Mouse (Mus musculus) hindbrain, embryonic 10.5 days (tissue): ENCODE measurements around the gene Dcxr. TPM values are rescaled to one million over a fixed set of nuclear protein-coding genes. Genes with fewer than 3 reads are reported as not detected.
"Not testable (repeated sequence)": the region's sequence is repeated elsewhere in the genome, so short reads cannot be mapped to it uniquely, and the experiment has no call there.

Experiments
- DNase-seq: peaks from one replicate; pipeline ENCODE4 v3.0.0-alpha.2; 2017; ENCODE audit warnings: low spot score
- H3K27ac ChIP-seq: fragments of 300-500 bp; sonication (generic); 2 replicates; pipeline ENCODE4 v1.5.1; 2016; ENCODE audit warnings: mild to moderate bottlenecking, moderate library complexity
- H3K27me3 ChIP-seq: fragments of 300-500 bp; sonication (generic); 2 replicates; pipeline ENCODE4 v1.6.1; 2016; ENCODE audit warnings: mild to moderate bottlenecking; ENCODE audit not compliant: poor library complexity, insufficient read depth, severe bottlenecking
- H3K36me3 ChIP-seq: fragments of 300-500 bp; sonication (generic); 2 replicates; pipeline ENCODE4 v1.6.1; 2016; ENCODE audit warnings: mild to moderate bottlenecking, moderate library complexity
- H3K4me1 ChIP-seq: fragments of 300-500 bp; sonication (generic); replicated peaks from 2 replicates; pipeline ENCODE4 v1.6.1; 2016; ENCODE audit warnings: mild to moderate bottlenecking
- H3K4me3 ChIP-seq: fragments of 300-500 bp; sonication (generic); 2 replicates; pipeline ENCODE4 v1.5.1; 2016; ENCODE audit warnings: mild to moderate bottlenecking, moderate library complexity
- H3K9me3 ChIP-seq: fragments of 300-500 bp; sonication (generic); 2 replicates; pipeline ENCODE4 v1.6.1; 2016; ENCODE audit warnings: mild to moderate bottlenecking, moderate library complexity
- WGBS: fragments of 180-500 bp; shearing (Covaris S2); methylation state at CpG from one replicate; pipeline ENCODE4 v1.1.7; 2016; 5-methylcytosine and 5-hydroxymethylcytosine counted together
- polyA plus RNA-seq: library from polyadenylated mRNA; unstranded; fragments of >200 nt; fragmentation: Nextera tagmentation; extraction: Ambion mirVana; gene quantifications from 2 replicates; pipeline ENCODE4 v1.2.1, GENCODE M21; 2016

Gene Dcxr
- 17.9 and 19.8 TPM in 2 replicates for polyA plus RNA-seq

DNA sequence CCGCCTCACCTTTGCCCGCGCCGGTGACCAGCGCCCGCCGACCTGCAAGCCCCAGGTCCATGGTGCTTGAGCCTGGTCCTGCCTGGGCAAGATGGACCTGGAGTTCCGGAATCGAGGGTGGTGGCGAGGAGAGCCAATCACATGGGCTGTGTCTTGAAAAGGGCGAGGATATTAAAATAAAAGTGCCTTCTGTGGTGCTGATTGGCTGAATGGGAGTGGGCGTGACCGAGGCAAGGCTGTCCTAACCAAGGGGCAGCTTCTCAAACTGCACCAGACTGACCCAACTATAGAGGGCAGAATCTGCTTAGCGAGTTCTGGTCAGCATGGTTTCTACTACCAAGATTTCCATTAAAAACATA lies at the start of gene Dcxr:
Gene Dcxr, minus strand, starts transcription at position 113 of the 359 bp plus-strand sequence.
- H3K9me3 ChIP-seq = no peaks in the 10 kb centered on the region
- DNase-seq = peak; percentile 90
- under 1% methylated on average over 14 of the region's 14 CpGs for WGBS
- peak within 1 kb of the TSS; percentile 66 for H3K27ac ChIP-seq
- H3K36me3 ChIP-seq = 0 out of 2 replicates have a peak, but pooled peaks cover 9% of the 10 kb centered on the region
- H3K4me3 ChIP-seq = peak within 1 kb of the TSS; percentile 68
- H3K27me3 ChIP-seq = peaks cover 69% of the 10 kb centered on the region
- H3K4me1 ChIP-seq = peaks cover 32% of the 10 kb centered on the region

DNA sequence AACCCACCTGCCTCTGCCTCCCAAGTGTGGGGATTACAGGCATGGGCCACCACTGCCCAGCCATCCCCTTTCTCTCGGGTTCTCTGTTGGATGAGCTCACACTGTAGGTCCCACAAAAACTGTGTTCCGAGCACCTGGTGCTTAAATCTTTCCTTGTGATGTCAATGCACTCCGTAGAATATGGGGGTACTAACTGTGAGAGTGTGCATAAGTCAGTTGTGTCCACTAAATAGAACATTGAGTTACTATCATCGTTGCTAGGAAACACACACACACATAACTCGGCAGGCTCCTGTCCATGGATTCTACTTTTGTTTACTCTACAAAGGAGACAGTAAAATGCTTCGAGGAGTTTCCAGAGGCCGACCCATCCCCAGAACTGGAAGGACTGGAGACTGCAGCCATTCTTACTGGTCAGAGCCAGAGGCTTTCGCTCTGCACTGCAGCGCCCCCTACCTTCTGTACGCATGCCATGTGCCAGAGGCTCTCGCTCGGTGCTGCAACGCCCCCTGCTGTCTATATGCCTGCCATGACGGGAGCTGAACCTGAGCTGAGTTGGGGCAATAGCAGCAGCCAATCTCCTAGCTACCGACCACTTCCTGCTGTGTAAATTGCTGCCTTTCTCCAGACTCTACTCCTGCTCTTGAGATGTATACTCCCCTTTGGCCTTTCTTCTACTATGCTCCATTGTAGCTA lies 48.8 kb upstream of the Dcxr start:
- Histone ChIP-seq H3K4me3 (peak overlapping the region; percentile 1; the same call in 1 of the 2 replicates), H3K4me1 (peaks cover 21% of the 10 kb centered on the region), H3K36me3 (peaks cover 11% of the 10 kb centered on the region), H3K27ac (peak overlapping the region; percentile 40; the same call in 1 of the 2 replicates), H3K9me3 (no peaks in the 10 kb centered on the region), H3K27me3 (no peaks in the 10 kb centered on the region)
- WGBS = 29% methylated on average over 15 of the region's 15 CpGs
- DNase-seq = peak; percentile 94

DNA sequence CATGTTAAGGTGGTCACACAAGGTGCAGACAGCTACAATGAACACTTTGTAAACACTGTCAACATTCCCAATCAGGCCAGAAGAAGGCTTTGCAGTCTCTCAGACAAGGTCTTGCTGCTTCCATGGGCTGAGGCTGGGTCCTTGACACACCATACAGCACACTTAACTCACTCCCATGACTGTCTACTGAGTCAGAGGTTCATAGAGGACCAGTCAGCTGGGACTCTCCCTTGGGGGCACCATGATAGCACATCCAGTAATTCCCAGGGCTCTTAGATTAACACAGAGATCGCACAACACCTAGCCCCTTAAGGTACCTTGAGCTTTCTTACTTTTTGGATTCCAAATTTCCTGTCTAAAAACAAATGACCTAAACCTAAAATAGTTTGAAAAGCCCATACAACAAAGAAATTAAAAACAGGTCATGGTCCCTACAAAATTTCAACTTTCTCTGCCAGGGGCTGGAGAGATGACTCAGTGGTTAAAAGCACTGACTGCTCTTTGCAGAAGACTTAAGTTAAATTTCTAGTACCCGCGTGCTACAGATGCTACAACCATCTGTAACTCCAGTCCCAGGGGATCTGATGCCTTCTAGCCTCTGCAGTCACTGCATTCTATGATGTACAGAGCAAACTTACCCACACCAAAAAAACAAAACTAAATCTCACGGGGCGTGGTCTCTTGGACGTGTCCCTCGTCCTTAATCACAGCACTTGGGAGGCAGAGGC lies 46.5 kb upstream of the Dcxr start:
- no peak overlapping the region for H3K27ac ChIP-seq
- peaks cover 21% of the 10 kb centered on the region for H3K4me1 ChIP-seq
- H3K27me3 ChIP-seq = no peaks in the 10 kb centered on the region
- no peak overlapping the region for H3K4me3 ChIP-seq
- H3K9me3 ChIP-seq = no peaks in the 10 kb centered on the region
- 88% methylated on average over 7 of the region's 7 CpGs for WGBS
- H3K36me3 ChIP-seq = no peaks in the 10 kb centered on the region
- DNase-seq = no peak

DNA sequence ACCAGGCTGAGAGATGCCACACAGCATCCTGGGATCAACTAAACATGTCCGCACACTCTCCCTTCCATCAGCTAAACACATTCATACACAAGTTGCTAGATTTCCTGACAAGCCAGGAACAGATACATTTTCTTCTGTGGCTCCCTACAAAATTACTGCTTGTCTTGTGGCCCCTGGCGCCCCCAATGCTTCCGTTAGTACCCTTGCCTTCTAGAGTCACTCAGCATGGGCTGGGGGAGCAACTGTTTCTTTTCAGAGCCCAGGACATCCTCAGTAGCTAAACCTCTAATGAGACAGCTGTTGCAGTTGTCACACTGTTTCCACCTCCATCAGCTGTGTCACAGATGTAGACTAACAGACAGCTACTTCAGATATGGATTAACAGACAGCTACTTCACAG lies 45.7 kb upstream of the Dcxr start:
- no peak for DNase-seq
- no peak overlapping the region for H3K4me3 ChIP-seq
- peaks cover 23% of the 10 kb centered on the region for H3K4me1 ChIP-seq
- no peak overlapping the region for H3K27ac ChIP-seq
- 76% methylated on average over 3 of the region's 3 CpGs for WGBS
- no peaks in the 10 kb centered on the region for H3K9me3 ChIP-seq
- no peaks in the 10 kb centered on the region for H3K36me3 ChIP-seq
- H3K27me3 ChIP-seq = no peaks in the 10 kb centered on the region

DNA sequence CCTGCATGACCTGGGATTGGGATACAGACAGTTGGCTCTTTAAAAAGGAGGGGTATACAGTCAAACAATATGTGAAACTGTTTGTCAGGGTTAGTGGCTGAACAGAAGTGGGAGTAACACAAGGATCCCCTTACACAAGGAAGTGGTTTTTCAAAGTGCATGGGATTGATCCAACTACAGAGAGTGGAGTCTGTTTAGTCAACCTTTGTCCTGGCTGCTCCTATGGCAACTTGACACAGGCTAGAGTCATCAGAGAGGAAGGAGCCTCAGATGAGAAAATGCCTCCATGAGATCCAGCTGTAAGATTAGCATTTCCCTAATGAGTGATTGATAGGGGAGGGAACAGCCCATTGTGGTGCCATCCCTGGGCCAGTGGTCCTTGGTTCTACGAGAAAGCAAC lies 41.1 kb upstream of the Dcxr start:
- Histone ChIP-seq H3K27ac (no peak overlapping the region), H3K4me3 (no peak overlapping the region), H3K36me3 (no peaks in the 10 kb centered on the region), H3K27me3 (peaks cover 13% of the 10 kb centered on the region; the same call in 1 of the 2 replicates), H3K9me3 (no peaks in the 10 kb centered on the region), H3K4me1 (0 out of 2 replicates have a peak, but pooled peaks cover 2% of the 10 kb centered on the region)
- DNase-seq = no peak
- 79% methylated on average over 1 of the region's 1 CpGs for WGBS

DNA sequence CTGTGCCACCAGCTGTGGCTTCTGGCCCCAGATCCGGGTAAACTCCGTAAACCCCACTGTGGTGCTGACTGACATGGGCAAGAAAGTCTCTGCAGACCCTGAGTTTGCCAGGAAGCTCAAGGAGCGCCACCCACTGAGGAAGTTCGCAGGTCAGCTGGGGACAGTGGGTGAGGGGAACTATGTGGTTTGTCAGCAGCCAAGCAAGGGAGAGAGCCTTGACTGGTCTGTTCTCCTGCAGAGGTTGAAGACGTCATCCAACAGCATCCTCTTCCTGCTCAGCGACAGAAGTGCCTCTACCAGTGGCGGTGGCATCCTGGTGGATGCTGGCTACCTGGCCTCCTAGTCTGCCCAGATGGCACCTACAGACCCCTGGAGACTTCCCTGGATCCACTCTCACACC lies 39.9 kb upstream of the Dcxr start:
- H3K36me3 ChIP-seq, H3K27ac ChIP-seq, DNase-seq, H3K4me3 ChIP-seq, H3K9me3 ChIP-seq, H3K4me1 ChIP-seq: not testable (repeated sequence)
- H3K27me3 ChIP-seq = peaks cover 20% of the 10 kb centered on the region
- 87% methylated on average over 4 of the region's 7 CpGs for WGBS

DNA sequence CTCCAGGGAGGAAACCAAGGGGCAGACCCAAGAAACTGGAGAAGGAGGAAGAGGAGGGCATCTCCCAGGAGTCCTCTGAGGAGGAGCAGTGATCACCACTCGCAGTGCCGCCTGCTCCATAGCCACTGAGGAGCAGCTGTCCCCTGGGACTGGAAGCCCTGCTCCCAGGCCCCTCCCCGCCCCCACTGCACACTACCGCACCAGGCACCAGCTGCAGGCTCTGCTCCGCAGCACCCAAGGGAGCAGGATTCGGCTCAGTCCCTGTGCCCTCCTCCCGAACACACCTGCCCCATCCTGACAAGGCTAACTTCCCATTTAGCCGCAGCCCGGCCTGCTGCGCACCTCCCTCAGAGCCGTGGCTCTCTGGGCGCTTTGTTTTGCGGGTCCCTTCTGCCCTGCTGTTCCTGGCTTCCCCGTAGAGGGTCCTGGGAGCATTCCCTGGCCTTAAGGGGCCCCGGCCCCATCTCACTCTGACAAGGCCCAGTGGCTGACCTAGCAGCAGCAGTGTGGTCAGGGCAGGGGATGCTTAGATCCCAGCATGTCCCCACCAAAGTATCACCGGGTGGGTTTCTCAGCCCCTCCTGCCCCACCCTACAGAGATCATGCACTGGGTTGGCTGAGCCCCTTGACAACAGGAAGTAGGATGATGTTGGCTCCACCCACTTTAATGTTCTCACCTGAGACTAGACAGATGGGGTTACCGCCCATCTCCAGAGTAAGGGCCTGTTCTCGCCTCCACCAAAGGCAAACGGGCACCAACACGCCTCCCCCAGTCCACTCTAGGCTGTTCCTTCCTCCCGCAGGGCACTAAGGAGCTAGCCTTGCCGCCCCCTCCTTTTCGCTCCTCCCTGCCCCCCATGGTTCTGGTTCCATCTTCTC lies 36.3 kb upstream of the Dcxr start:
- Histone ChIP-seq H3K4me3 (peak overlapping the region; percentile 30; the same call in 1 of the 2 replicates), H3K27me3 (peaks cover 29% of the 10 kb centered on the region), H3K9me3 (peaks cover 18% of the 10 kb centered on the region)
- H3K4me1 ChIP-seq, H3K36me3 ChIP-seq, H3K27ac ChIP-seq, DNase-seq: not testable (repeated sequence)
- 16% methylated on average over 11 of the region's 23 CpGs for WGBS

DNA sequence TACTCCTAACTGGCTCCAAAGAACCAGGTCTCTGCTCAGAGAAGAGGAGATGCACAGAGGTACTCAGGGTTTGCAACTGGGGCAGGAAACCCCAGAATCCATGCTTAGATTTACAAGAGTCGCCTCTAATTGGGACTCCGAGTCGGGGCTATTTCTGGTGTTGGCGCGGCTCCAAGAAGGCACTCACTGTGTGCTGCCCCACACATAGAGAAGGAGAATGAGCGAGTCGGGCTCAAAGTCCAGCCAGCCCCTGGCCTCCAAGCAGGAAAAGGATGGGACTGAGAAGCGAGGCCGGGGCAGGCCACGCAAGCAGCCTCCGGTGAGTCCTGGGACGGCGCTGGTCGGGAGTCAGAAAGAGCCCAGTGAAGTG lies 35.6 kb upstream of the Dcxr start, which contains the start of gene Hmga1b:
Gene Hmga1b, plus strand, starts transcription at position 123 of the 370 bp plus-strand sequence.
- not testable (repeated sequence) for H3K27ac ChIP-seq, H3K36me3 ChIP-seq, DNase-seq, H3K4me1 ChIP-seq
- Histone ChIP-seq H3K4me3 (peak within 1 kb of the TSS; percentile 30; the same call in 1 of the 2 replicates), H3K9me3 (peaks cover 25% of the 10 kb centered on the region), H3K27me3 (peaks cover 29% of the 10 kb centered on the region)
- 21% methylated on average over 14 of the region's 14 CpGs for WGBS

DNA sequence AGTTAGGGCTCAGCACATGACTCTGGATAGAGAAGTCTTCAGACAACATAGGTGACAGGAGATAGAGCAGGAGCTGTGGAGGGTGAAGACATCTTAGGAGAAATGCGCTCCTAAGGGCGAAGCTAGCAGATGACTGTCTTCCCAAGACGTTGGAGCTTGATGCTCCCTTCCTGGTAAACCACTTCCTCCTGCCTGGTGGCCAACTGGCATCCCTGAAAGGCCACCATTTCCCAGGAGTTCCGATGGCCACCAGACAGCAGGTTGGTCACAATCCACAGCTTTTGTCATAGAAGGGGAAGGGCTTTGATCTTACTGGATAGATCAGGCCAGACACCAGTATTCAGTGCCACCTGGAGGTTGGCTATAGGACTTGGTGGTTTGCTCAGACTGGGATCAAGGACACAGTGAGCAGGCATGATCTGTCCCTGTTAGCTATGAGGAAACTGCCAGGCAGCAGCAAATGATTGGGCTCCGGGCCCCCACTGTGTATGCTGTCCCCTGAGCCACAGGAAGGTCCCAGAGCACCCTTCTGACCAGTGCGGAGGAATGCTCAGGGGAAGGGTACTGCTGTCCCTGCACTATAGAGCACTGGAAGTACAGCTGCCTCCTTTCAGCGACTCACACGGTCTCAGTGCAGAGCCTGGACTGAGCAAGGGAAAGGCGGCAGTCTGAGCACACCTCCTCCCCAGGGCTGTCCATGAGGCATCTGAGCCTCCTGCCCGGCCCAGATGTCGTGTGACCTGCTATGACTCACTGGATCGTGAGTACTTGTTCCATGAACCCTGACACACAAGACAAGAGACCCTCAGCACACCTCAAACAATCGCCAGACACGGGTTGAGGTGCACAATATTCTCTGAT lies 35.0 kb upstream of the Dcxr start:
- Histone ChIP-seq H3K27ac (no peak overlapping the region), H3K4me1 (peaks cover 3% of the 10 kb centered on the region; the same call in 1 of the 2 replicates), H3K27me3 (peaks cover 29% of the 10 kb centered on the region), H3K36me3 (no peaks in the 10 kb centered on the region), H3K4me3 (no peak overlapping the region), H3K9me3 (peaks cover 30% of the 10 kb centered on the region)
- WGBS = 73% methylated on average over 14 of the region's 14 CpGs
- no peak for DNase-seq

DNA sequence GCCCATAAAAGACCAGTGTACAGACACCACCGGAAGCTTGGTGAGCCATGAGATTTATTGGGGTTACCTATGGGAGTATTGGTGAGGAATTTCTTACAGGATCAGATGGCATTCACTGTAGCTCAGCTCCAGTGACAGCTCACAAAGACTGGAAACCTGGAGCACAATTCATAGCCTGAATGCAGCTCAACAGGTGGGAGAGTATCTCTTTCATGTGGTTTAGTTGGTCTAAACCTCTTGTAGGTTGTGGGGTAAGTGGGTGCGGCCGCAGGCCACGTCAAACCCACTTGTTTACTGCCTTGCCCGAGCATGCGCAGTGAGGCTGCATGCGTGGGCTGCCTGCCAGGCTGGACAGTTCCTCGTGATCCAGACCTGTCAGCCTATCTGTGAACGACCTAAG lies 33.2 kb upstream of the Dcxr start:
- Histone ChIP-seq H3K4me3 (no peak overlapping the region), H3K4me1 (peaks cover 3% of the 10 kb centered on the region; the same call in 1 of the 2 replicates), H3K9me3 (peaks cover 34% of the 10 kb centered on the region), H3K36me3 (no peaks in the 10 kb centered on the region), H3K27me3 (peaks cover 26% of the 10 kb centered on the region), H3K27ac (no peak overlapping the region)
- DNase-seq = no peak
- 93% methylated on average over 9 of the region's 9 CpGs for WGBS

DNA sequence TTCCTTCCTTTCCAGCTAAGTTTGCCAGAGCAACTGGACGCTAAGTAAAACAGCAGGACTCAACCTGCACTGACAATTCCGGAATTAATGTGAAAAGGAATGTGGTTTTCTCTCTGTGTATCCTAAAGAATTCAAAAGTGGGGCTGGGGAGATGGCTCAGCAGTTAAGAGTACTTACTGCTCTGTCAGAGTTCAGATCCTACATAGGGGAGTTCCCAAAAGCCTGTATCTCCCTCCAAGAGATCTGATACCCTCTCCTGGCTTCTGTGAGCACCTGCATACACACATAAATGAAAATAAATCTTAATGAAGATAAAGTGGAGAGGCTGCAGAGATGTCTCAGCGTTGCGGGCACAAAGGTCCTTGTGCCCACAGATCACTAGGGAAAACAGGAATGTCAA lies 24.5 kb upstream of the Dcxr start:
- no peak overlapping the region for H3K4me3 ChIP-seq
- H3K4me1 ChIP-seq = no peaks in the 10 kb centered on the region
- 78% methylated on average over 4 of the region's 4 CpGs for WGBS
- H3K27me3 ChIP-seq = no peaks in the 10 kb centered on the region
- no peak for DNase-seq
- H3K27ac ChIP-seq = no peak overlapping the region
- no peaks in the 10 kb centered on the region for H3K36me3 ChIP-seq
- peaks cover under 1% of the 10 kb centered on the region; the same call in 1 of the 2 replicates for H3K9me3 ChIP-seq

DNA sequence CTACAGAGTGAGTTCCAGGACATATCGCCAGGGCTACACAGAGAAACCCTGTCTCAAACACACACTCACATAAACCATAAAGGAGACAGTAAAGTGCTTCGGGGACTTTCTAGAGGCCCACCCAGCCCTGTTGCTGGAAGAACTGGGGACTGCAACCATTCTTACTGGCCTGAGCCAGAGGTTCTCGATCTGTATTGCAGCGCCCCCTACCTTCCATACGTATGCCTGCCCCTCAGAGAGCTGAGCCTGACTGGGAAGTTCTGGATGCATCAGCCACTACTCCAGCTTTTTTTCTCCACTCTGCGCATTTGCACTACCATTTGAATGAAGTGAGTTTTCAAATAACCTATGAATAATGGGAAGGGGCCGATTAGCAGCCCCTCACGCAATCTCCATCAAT lies 22.3 kb upstream of the Dcxr start:
- WGBS = 62% methylated on average over 8 of the region's 8 CpGs
- Histone ChIP-seq H3K36me3 (no peaks in the 10 kb centered on the region), H3K27me3 (no peaks in the 10 kb centered on the region), H3K27ac (no peak overlapping the region), H3K4me1 (no peaks in the 10 kb centered on the region), H3K9me3 (no peaks in the 10 kb centered on the region), H3K4me3 (no peak overlapping the region)
- DNase-seq = no peak
